Comparison of ENCODE assay signal across 8 mouse cellular contexts in the genomic region with DNA sequence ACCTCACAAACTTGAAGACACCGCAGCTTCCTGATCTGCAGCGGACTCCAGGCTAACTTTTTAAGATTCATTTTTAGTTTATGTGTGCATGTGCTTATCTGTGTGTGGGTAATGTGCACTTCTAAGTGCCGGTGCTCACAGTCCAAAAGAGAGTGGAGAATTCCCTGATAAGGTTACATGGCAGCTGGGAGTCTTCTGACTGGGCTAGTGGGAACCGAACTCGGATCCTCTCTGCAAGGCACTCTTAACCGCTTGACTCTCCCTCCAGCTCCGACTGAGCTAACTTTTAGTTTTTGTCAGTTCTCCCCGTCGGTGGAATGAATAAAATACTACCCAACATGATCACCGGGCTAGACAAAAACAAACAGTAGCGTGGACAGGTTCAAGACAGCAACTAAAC. TPM values are rescaled to one million over a fixed set of nuclear protein-coding genes. Genes with fewer than 3 reads are reported as not detected.
DNase-seq lines count a peak whose midpoint lies in the region; ATAC-seq and TF ChIP-seq lines count a peak whose summit lies in the region.

No protein-coding gene starts in this region.

- no peak; the same call in 1 of the 2 replicates for ATAC-seq in lung, embryonic 16.5 days (ENCODE audit: low read depth)
- no peak for ATAC-seq in hindbrain, embryonic 11.5 days (ENCODE audit: low FRiP score)
- no peak for ATAC-seq in lung, postnatal 0 days
- ATAC-seq in monocyte, adult 5-6 weeks (replicated peaks; ENCODE audit: insufficient number of reproducible peaks, low FRiP score, low TSS enrichment, poor library complexity, severe bottlenecking), result no peak

- H3K4me2 ChIP-seq in lung, embryonic 16.5 days (ENCODE audit: low read depth, low read length), result peak overlapping the region; percentile 87
- H3K4me2 ChIP-seq in hindbrain, embryonic 11.5 days (replicated peaks; ENCODE audit: low read depth, low read length), result peak overlapping the region; percentile 78
- H3K4me2 ChIP-seq in lung, postnatal 0 days (replicated peaks; ENCODE audit: low read depth, low read length), result peak overlapping the region; percentile 81

- H3K4me3 ChIP-seq in lung, embryonic 16.5 days (ENCODE audit: low read length), result peak overlapping the region; percentile 67
- peak overlapping the region; percentile 97 for H3K4me3 ChIP-seq in embryonic facial prominence, embryonic 10.5 days
- peak overlapping the region; percentile 83 for H3K4me3 ChIP-seq in hindbrain, embryonic 11.5 days (ENCODE audit: low read depth, low read length)
- peak overlapping the region; percentile 87 for H3K4me3 ChIP-seq in lung, postnatal 0 days (ENCODE audit: low read depth, low read length)

- peak overlapping the region; percentile 94; the same call in 1 of the 2 replicates for H3K27ac ChIP-seq in lung, embryonic 16.5 days (ENCODE audit: low read length)
- H3K27ac ChIP-seq in embryonic facial prominence, embryonic 10.5 days (replicated peaks), result peak overlapping the region; percentile 96
- H3K27ac ChIP-seq in hindbrain, embryonic 11.5 days (ENCODE audit: low read depth, low read length), result 0 out of 2 replicates have a peak overlapping the region, but pooled peaks have one; percentile 75
- H3K27ac ChIP-seq in lung, postnatal 0 days (ENCODE audit: low read length), result peak overlapping the region; percentile 93

- no peaks in the 10 kb centered on the region for H3K9me3 ChIP-seq in lung, embryonic 16.5 days (ENCODE audit: control insufficient read depth, low read length)
- no peaks in the 10 kb centered on the region for H3K9me3 ChIP-seq in embryonic facial prominence, embryonic 10.5 days
- no peaks in the 10 kb centered on the region for H3K9me3 ChIP-seq in hindbrain, embryonic 11.5 days (ENCODE audit: control insufficient read depth, low read length)
- no peaks in the 10 kb centered on the region for H3K9me3 ChIP-seq in lung, postnatal 0 days (ENCODE audit: low read length)

- peaks cover 18% of the 10 kb centered on the region for H3K4me1 ChIP-seq in lung, embryonic 16.5 days (replicated peaks; ENCODE audit: control insufficient read depth, insufficient read depth, low read length)
- peaks cover 24% of the 10 kb centered on the region for H3K4me1 ChIP-seq in embryonic facial prominence, embryonic 10.5 days
- H3K4me1 ChIP-seq in hindbrain, embryonic 11.5 days (replicated peaks; ENCODE audit: control insufficient read depth, insufficient read depth, low read length), result no peaks in the 10 kb centered on the region; the same call in 1 of the 2 replicates
- H3K4me1 ChIP-seq in lung, postnatal 0 days (ENCODE audit: insufficient read depth, low read depth, low read length), result peaks cover 9% of the 10 kb centered on the region; the same call in 1 of the 2 replicates

- 7% methylated on average over 11 of the region's 11 CpGs for WGBS in lung, embryonic 16.5 days
- WGBS in embryonic facial prominence, embryonic 10.5 days, result 12% methylated on average over 11 of the region's 11 CpGs
- 11% methylated on average over 11 of the region's 11 CpGs for WGBS in hindbrain, embryonic 11.5 days
- WGBS in lung, postnatal 0 days, result 6% methylated on average over 11 of the region's 11 CpGs

- TF ChIP-seq EP300 in lung, postnatal 0 days (IDR thresholded peaks at IDR 0.05), result no peak

- no peaks in the 10 kb centered on the region for H3K27me3 ChIP-seq in lung, embryonic 16.5 days (ENCODE audit: control insufficient read depth, insufficient read depth, low read depth, low read length)
- H3K27me3 ChIP-seq in embryonic facial prominence, embryonic 10.5 days (replicated peaks; ENCODE audit: low read depth, poor library complexity, severe bottlenecking), result no peaks in the 10 kb centered on the region
- no peaks in the 10 kb centered on the region for H3K27me3 ChIP-seq in hindbrain, embryonic 11.5 days (ENCODE audit: control insufficient read depth, insufficient read depth, low read length)
- H3K27me3 ChIP-seq in lung, postnatal 0 days (replicated peaks; ENCODE audit: insufficient read depth, low read length), result no peaks in the 10 kb centered on the region

- no peak for TF ChIP-seq CTCF in lung, postnatal 0 days (IDR thresholded peaks at IDR 0.05)

- peak overlapping the region; percentile 98 for H3K9ac ChIP-seq in lung, embryonic 16.5 days (ENCODE audit: low read length)
- H3K9ac ChIP-seq in hindbrain, embryonic 11.5 days (ENCODE audit: low read depth, low read length), result peak overlapping the region; percentile 83
- H3K9ac ChIP-seq in lung, postnatal 0 days (replicated peaks; ENCODE audit: low read depth), result peak overlapping the region; percentile 92

- no peak for DNase-seq in lung, postnatal 14 days
- no peak for DNase-seq in embryonic facial prominence, embryonic 10.5 days (ENCODE audit: low spot score)
- no peak for DNase-seq in hindbrain, embryonic 11.5 days (ENCODE audit: low spot score)
- peak; percentile 16 for DNase-seq in lung, postnatal 0 days (ENCODE audit: low spot score)
- no peak for DNase-seq in adrenal gland, adult (ENCODE audit: inconsistent age in 2 of 2, low spot score in 1 of 2)
- no peak for DNase-seq in right cerebral cortex, postnatal 25 days

- H3K36me3 ChIP-seq in lung, embryonic 16.5 days (ENCODE audit: control insufficient read depth, insufficient read depth, low read length), result peaks cover 21% of the 10 kb centered on the region
- H3K36me3 ChIP-seq in embryonic facial prominence, embryonic 10.5 days (replicated peaks), result peaks cover 54% of the 10 kb centered on the region
- H3K36me3 ChIP-seq in hindbrain, embryonic 11.5 days (ENCODE audit: control insufficient read depth, insufficient read depth, low read length), result no peaks in the 10 kb centered on the region
- no peaks in the 10 kb centered on the region for H3K36me3 ChIP-seq in lung, postnatal 0 days (ENCODE audit: insufficient read depth, low read length)

RNA-seq across cellular contexts. Expression of a gene that starts 0.8 kb away (rescaled TPM):
- 461 and 480 TPM in 2 replicates for polyA plus RNA-seq in lung, embryonic 16.5 days (2015; fragmentation: Nextera tagmentation; extraction: Ambion mirVana)
- polyA plus RNA-seq in embryonic facial prominence, embryonic 10.5 days (2016; fragmentation: Nextera tagmentation; extraction: Ambion mirVana), result 653 and 654 TPM in 2 replicates
- 511 and 534 TPM in 2 replicates for polyA plus RNA-seq in hindbrain, embryonic 11.5 days (2014; fragmentation: Nextera tagmentation; extraction: Ambion mirVana)
- 274 and 315 TPM in 2 replicates for polyA plus RNA-seq in lung, postnatal 0 days (2015; fragmentation: Nextera tagmentation; extraction: Ambion mirVana)
- 1,374 to 1,946 TPM (median 1,494 TPM) in 3 replicates for total RNA-seq in monocyte, adult 5-6 weeks (2017)

RNA-seq across cellular contexts. Expression of a gene that starts 0.8 kb away (rescaled TPM):
- polyA plus RNA-seq in lung, embryonic 16.5 days (2015; fragmentation: Nextera tagmentation; extraction: Ambion mirVana), result 123 and 131 TPM in 2 replicates
- 142 and 149 TPM in 2 replicates for polyA plus RNA-seq in embryonic facial prominence, embryonic 10.5 days (2016; fragmentation: Nextera tagmentation; extraction: Ambion mirVana)
- 135 and 158 TPM in 2 replicates for polyA plus RNA-seq in hindbrain, embryonic 11.5 days (2014; fragmentation: Nextera tagmentation; extraction: Ambion mirVana)
- 63.0 and 64.3 TPM in 2 replicates for polyA plus RNA-seq in lung, postnatal 0 days (2015; fragmentation: Nextera tagmentation; extraction: Ambion mirVana)
- 64.3 to 129 TPM (median 108 TPM) in 3 replicates for total RNA-seq in monocyte, adult 5-6 weeks (2017)

RNA-seq across cellular contexts. Expression of a gene that starts 38.5 kb away (rescaled TPM):
- not detected in 2 replicates for polyA plus RNA-seq in lung, embryonic 16.5 days (2015; fragmentation: Nextera tagmentation; extraction: Ambion mirVana)
- 0.10 and 0.12 TPM in 2 replicates for polyA plus RNA-seq in embryonic facial prominence, embryonic 10.5 days (2016; fragmentation: Nextera tagmentation; extraction: Ambion mirVana)
- 0.08 and 0.27 TPM in 2 replicates for polyA plus RNA-seq in hindbrain, embryonic 11.5 days (2014; fragmentation: Nextera tagmentation; extraction: Ambion mirVana)
- 0.10 TPM in 1 of 2 replicates, not detected in the other for polyA plus RNA-seq in lung, postnatal 0 days (2015; fragmentation: Nextera tagmentation; extraction: Ambion mirVana)
- total RNA-seq in monocyte, adult 5-6 weeks (2017), result not detected in 3 replicates
